Comparison of ENCODE assay signal across 26 mouse cellular contexts in the genomic region with DNA sequence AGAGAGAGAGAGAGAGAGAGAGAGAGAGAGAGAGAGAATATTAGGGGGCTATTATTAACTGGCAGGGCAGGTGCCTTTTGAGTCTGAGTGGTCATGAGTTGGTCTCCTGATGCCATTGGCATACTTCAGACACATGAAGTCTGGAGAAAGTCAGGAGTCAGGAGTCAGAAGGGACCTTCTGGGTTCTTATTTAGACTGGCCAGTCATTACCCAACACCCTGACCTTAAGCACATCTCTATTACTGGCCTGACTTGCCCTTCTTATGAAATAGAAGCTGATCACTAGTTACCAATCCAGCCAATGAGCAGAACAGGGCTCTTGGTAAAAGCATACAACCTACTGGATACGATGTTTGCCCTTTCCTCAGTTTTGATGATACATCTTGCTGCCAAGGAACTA. TPM values are rescaled to one million over a fixed set of nuclear protein-coding genes. Genes with fewer than 3 reads are reported as not detected.
DNase-seq lines count a peak whose midpoint lies in the region; ATAC-seq and TF ChIP-seq lines count a peak whose summit lies in the region.
"Had no signal": no experiment of that assay in that cellular context is flagged by ENCODE, and none has a peak within 500 bp of the region (broad histone marks: within the 10 kb centered on the region; RNA-seq: fewer than 3 reads in every experiment).

No protein-coding gene starts in this region.

- no peak for TF ChIP-seq POLR2A in myocyte (IDR thresholded peaks at IDR 0.05; ENCODE audit: insufficient read length, low read depth)
- TF ChIP-seq POLR2A in thymus, adult 2 months (IDR thresholded peaks at IDR 0.05; ENCODE audit: control insufficient read depth, extremely low read depth, insufficient read depth, low read length, poor library complexity): no peak

- no peaks in the 10 kb centered on the region for H3K9me3 ChIP-seq in heart, embryonic 12.5 days (replicated peaks)
- H3K9me3 ChIP-seq: forebrain, embryonic 10.5 days; forebrain, embryonic 13.5 days; G1E; heart, embryonic 15.5 days; hindbrain, embryonic 12.5 days; hindbrain, embryonic 15.5 days; intestine, embryonic 15.5 days had no signal

- H3K4me2 ChIP-seq in heart, embryonic 12.5 days: no peak overlapping the region
- H3K4me2 ChIP-seq in myocyte (ENCODE audit: low read depth): no peak overlapping the region
- H3K4me2 ChIP-seq: forebrain, embryonic 13.5 days; heart, embryonic 15.5 days; hindbrain, embryonic 12.5 days; hindbrain, embryonic 15.5 days; intestine, embryonic 15.5 days had no signal

- no peak overlapping the region for H3K4me3 ChIP-seq in gastrocnemius, adult 2 months
- no peak overlapping the region for H3K4me3 ChIP-seq in heart, embryonic 12.5 days
- no peak overlapping the region for H3K4me3 ChIP-seq in myocyte
- no peak overlapping the region for H3K4me3 ChIP-seq in thymus, adult 2 months (ENCODE audit: control insufficient read depth, insufficient read depth, low read length)
- H3K4me3 ChIP-seq: forebrain, embryonic 10.5 days; forebrain, embryonic 13.5 days; heart, embryonic 15.5 days; hindbrain, embryonic 12.5 days; hindbrain, embryonic 15.5 days; intestine, embryonic 15.5 days had no signal

- H3K9ac ChIP-seq in heart, embryonic 12.5 days: no peak overlapping the region
- H3K9ac ChIP-seq: forebrain, embryonic 13.5 days; heart, embryonic 15.5 days; hindbrain, embryonic 12.5 days; hindbrain, embryonic 15.5 days; intestine, embryonic 15.5 days had no signal

- H3K4me1 ChIP-seq in heart, embryonic 12.5 days (replicated peaks): peaks cover 42% of the 10 kb centered on the region
- H3K4me1 ChIP-seq in thymus, adult 2 months (replicated peaks; ENCODE audit: control insufficient read depth, insufficient read depth, low read length): peaks cover 8% of the 10 kb centered on the region
- H3K4me1 ChIP-seq: forebrain, embryonic 13.5 days had no signal

- H3ac ChIP-seq in myocyte (ENCODE audit: control insufficient read depth, insufficient read length): no peak overlapping the region

- peak overlapping the region; percentile 94 for H3K27ac ChIP-seq in gastrocnemius, adult 2 months
- H3K27ac ChIP-seq in heart, embryonic 12.5 days (ENCODE audit: poor library complexity, severe bottlenecking): peak overlapping the region; percentile 3; the same call in 1 of the 2 replicates
- no peak overlapping the region for H3K27ac ChIP-seq in thymus, adult 2 months (ENCODE audit: control insufficient read depth, insufficient read depth, low read length)
- H3K27ac ChIP-seq: forebrain, embryonic 10.5 days; forebrain, embryonic 13.5 days; hindbrain, embryonic 12.5 days; hindbrain, embryonic 15.5 days; intestine, embryonic 15.5 days had no signal

- no peaks in the 10 kb centered on the region for H3K79me2 ChIP-seq in myocyte (ENCODE audit: control insufficient read depth, insufficient read depth)

- DNase-seq in gastrocnemius, adult 2 months: no peak
- no peak for DNase-seq in gastrocnemius, postnatal 14 days
- no peak for DNase-seq in heart, postnatal 4 days
- peak; percentile 81 for DNase-seq in adipocyte (ENCODE audit: low spot score)
- no peak for DNase-seq in thymus, adult 2 months
- DNase-seq: adrenal gland, adult 2 months; adrenal gland, postnatal 14 days; B cell, adult 2 months; cerebellum, adult 18-20 months; cerebellum, adult 9-10 months; cerebellum, postnatal 14 days; kidney, adult 11 months had no signal

- H3K27me3 ChIP-seq in heart, embryonic 12.5 days (replicated peaks): no peaks in the 10 kb centered on the region
- no peaks in the 10 kb centered on the region for H3K27me3 ChIP-seq in myocyte (ENCODE audit: control insufficient read depth, insufficient read depth, insufficient read length)
- H3K27me3 ChIP-seq in thymus, adult 2 months (ENCODE audit: control insufficient read depth, insufficient read depth, low read length): no peaks in the 10 kb centered on the region
- H3K27me3 ChIP-seq: CH12.LX; hindbrain, embryonic 15.5 days; intestine, embryonic 15.5 days; Patski had no signal

- no peaks in the 10 kb centered on the region for H3K36me3 ChIP-seq in heart, embryonic 12.5 days
- H3K36me3 ChIP-seq in myocyte (ENCODE audit: control insufficient read depth, insufficient read depth): no peaks in the 10 kb centered on the region
- H3K36me3 ChIP-seq in thymus, adult 2 months (ENCODE audit: control insufficient read depth, insufficient read depth, low read length): no peaks in the 10 kb centered on the region
- H3K36me3 ChIP-seq: forebrain, embryonic 10.5 days; G1E; heart, embryonic 15.5 days; hindbrain, embryonic 12.5 days; hindbrain, embryonic 15.5 days; intestine, embryonic 15.5 days had no signal

- no peak for ATAC-seq in heart, embryonic 12.5 days (ENCODE audit: insufficient number of reproducible peaks, low FRiP score)
- ATAC-seq: forebrain, embryonic 13.5 days; forebrain, embryonic 16.5 days; intestine, embryonic 15.5 days; Patski had no signal

- WGBS in heart, embryonic 12.5 days: 86% methylated on average over 1 of the region's 1 CpGs
- 100% methylated on average over 1 of the region's 1 CpGs for WGBS in thymus, adult 2 months

- no peak for TF ChIP-seq CTCF in gastrocnemius, adult 2 months (IDR thresholded peaks at IDR 0.05)
- no peak for TF ChIP-seq CTCF in thymus, adult 2 months (IDR thresholded peaks at IDR 0.05; ENCODE audit: borderline replicate concordance, control insufficient read depth, extremely low read depth, insufficient read depth, low read length, poor library complexity)

- intact Hi-C loops in gastrocnemius, adult 2 months (cut with DNase I): no loop called here
- intact Hi-C loops in gastrocnemius, postnatal 14 days (cut with DNase I; ENCODE audit: low total_unique reads): no loop called here

TF ChIP-seq in myocyte, 11 proteins besides CTCF, POLR2A, EP300 and RAD21:
- TF ChIP-seq MYOG (IDR thresholded peaks at IDR 0.05; ENCODE audit: control insufficient read depth in 1 of 3, insufficient read depth in 1 of 3, insufficient read length in 2 of 3, low read depth in 2 of 3) (peak in 1 of 3 experiments; percentile 58), MYOD1 (IDR thresholded peaks at IDR 0.05; ENCODE audit: control insufficient read depth in 1 of 3, insufficient read length in 2 of 3, low read depth in 2 of 3) (peak in 2 of 3 experiments; percentile 33 to 34), E2F4 (IDR thresholded peaks at IDR 0.05; ENCODE audit: insufficient read depth) (no peak)
TF ChIP-seq in myocyte: peak in this region for 2.

RNA-seq across cellular contexts. Expression of gene Tnni1, which starts 2.2 kb away (rescaled TPM):
- total RNA-seq in gastrocnemius, adult 2 months (2021): 100 to 1,000 TPM; 184 to 604 TPM
- total RNA-seq in gastrocnemius, postnatal 14 days (2021): 100 to 1,000 TPM; 204 to 373 TPM
- polyA plus RNA-seq in heart, embryonic 12.5 days (2016; fragmentation: Nextera tagmentation; extraction: Ambion mirVana): 3,113 and 3,172 TPM in 2 replicates
- total RNA-seq in heart, postnatal 4 days (2021): 1,000 to 10,000 TPM; 2,021 to 2,289 TPM
- 3,569 TPM for polyA plus RNA-seq in myocyte (2012; fragmentation: generic; extraction: Trizol)
- 2.1 and 2.2 TPM in 2 replicates for polyA plus RNA-seq in thymus, adult 2 months (2012; rRNA removed)
- total RNA-seq: adrenal gland, adult 2 months; adrenal gland, postnatal 14 days; hematopoietic stem cell, adult 5-6 weeks had no signal
- polyA plus RNA-seq: forebrain, embryonic 16.5 days had no signal

RNA-seq across cellular contexts. Expression of gene Phlda3, which starts 11.1 kb away (rescaled TPM):
- total RNA-seq in gastrocnemius, adult 2 months (2021): 100 to 1,000 TPM in 1 of 2 experiments, 10 to 100 TPM in 1; 78.0 to 140 TPM
- 10 to 100 TPM; 25.4 to 39.5 TPM for total RNA-seq in gastrocnemius, postnatal 14 days (2021)
- polyA plus RNA-seq in heart, embryonic 12.5 days (2016; fragmentation: Nextera tagmentation; extraction: Ambion mirVana): 73.0 and 74.1 TPM in 2 replicates
- 10 to 100 TPM; 40.7 to 43.8 TPM for total RNA-seq in heart, postnatal 4 days (2021)
- 317 TPM for polyA plus RNA-seq in myocyte (2012; fragmentation: generic; extraction: Trizol)
- polyA plus RNA-seq in thymus, adult 2 months (2012; rRNA removed): 62.1 and 67.6 TPM in 2 replicates
- total RNA-seq: hematopoietic stem cell, adult 5-6 weeks had no signal

RNA-seq across cellular contexts. Expression of gene Lad1, which starts 41.4 kb away (rescaled TPM):
- total RNA-seq in gastrocnemius, adult 2 months (2021): not detected
- under 1 TPM; 0.16 to 0.22 TPM for total RNA-seq in gastrocnemius, postnatal 14 days (2021)
- 3.0 and 3.3 TPM in 2 replicates for polyA plus RNA-seq in heart, embryonic 12.5 days (2016; fragmentation: Nextera tagmentation; extraction: Ambion mirVana)
- total RNA-seq in heart, postnatal 4 days (2021): 10 to 100 TPM in 1 of 2 experiments, 1 to 10 TPM in 1; 7.3 to 10.3 TPM
- 0.46 TPM for polyA plus RNA-seq in myocyte (2012; fragmentation: generic; extraction: Trizol)
- 36.0 and 38.7 TPM in 2 replicates for polyA plus RNA-seq in thymus, adult 2 months (2012; rRNA removed)
- total RNA-seq: adrenal gland, postnatal 14 days; CH12.LX; gastrocnemius, adult 8-10 months; hematopoietic stem cell, adult 5-6 weeks had no signal
- polyA plus RNA-seq: G1E had no signal

RNA-seq across cellular contexts. Expression of gene Csrp1, which starts 57.2 kb away (rescaled TPM):
- total RNA-seq in gastrocnemius, adult 2 months (2021): 10 to 100 TPM; 18.9 to 25.0 TPM
- 10 to 100 TPM; 40.6 to 53.4 TPM for total RNA-seq in gastrocnemius, postnatal 14 days (2021)
- 266 and 270 TPM in 2 replicates for polyA plus RNA-seq in heart, embryonic 12.5 days (2016; fragmentation: Nextera tagmentation; extraction: Ambion mirVana)
- 100 to 1,000 TPM; 262 to 267 TPM for total RNA-seq in heart, postnatal 4 days (2021)
- 219 TPM for polyA plus RNA-seq in myocyte (2012; fragmentation: generic; extraction: Trizol)
- 333 and 390 TPM in 2 replicates for polyA plus RNA-seq in thymus, adult 2 months (2012; rRNA removed)

RNA-seq across cellular contexts. Expression of gene Tnnt2, which starts 59.1 kb away (rescaled TPM):
- total RNA-seq in gastrocnemius, adult 2 months (2021): 1 to 10 TPM in 1 of 2 experiments, under 1 TPM in 1; 0.77 to 3.3 TPM
- total RNA-seq in gastrocnemius, postnatal 14 days (2021): 10 to 100 TPM; 22.8 to 27.9 TPM
- 5,319 and 5,490 TPM in 2 replicates for polyA plus RNA-seq in heart, embryonic 12.5 days (2016; fragmentation: Nextera tagmentation; extraction: Ambion mirVana)
- total RNA-seq in heart, postnatal 4 days (2021): 1,000 to 10,000 TPM; 6,684 to 7,230 TPM
- polyA plus RNA-seq in myocyte (2012; fragmentation: generic; extraction: Trizol): 2,000 TPM
- 6.7 and 90.4 TPM in 2 replicates for polyA plus RNA-seq in thymus, adult 2 months (2012; rRNA removed)
- total RNA-seq: hematopoietic stem cell, adult 5-6 weeks had no signal
- polyA plus RNA-seq: G1E had no signal

Comparison
In these comparisons a context has a peak if more than half of its experiments do, and no peak if none do; other contexts are left out.
1. RNA of gene Lad1, which starts 41.4 kb away (total RNA-seq): 7.3 to 10.3 TPM in heart, postnatal 4 days; 0.16 to 0.22 TPM in gastrocnemius, postnatal 14 days and not detected in gastrocnemius, adult 2 months; every median in the first group is over 4 times any median in the second.